Mouse (Mus musculus): ENCODE data around the gene 6030452D12Rik. TPM values are rescaled to one million over a fixed set of nuclear protein-coding genes. Genes with fewer than 3 reads are reported as not detected.

6030452D12Rik gene
- total RNA-seq (2021) (not detected), polyA plus RNA-seq (2012; rRNA removed) (not detected in 2 replicates)
- long read RNA-seq = 0 reads

DNA sequence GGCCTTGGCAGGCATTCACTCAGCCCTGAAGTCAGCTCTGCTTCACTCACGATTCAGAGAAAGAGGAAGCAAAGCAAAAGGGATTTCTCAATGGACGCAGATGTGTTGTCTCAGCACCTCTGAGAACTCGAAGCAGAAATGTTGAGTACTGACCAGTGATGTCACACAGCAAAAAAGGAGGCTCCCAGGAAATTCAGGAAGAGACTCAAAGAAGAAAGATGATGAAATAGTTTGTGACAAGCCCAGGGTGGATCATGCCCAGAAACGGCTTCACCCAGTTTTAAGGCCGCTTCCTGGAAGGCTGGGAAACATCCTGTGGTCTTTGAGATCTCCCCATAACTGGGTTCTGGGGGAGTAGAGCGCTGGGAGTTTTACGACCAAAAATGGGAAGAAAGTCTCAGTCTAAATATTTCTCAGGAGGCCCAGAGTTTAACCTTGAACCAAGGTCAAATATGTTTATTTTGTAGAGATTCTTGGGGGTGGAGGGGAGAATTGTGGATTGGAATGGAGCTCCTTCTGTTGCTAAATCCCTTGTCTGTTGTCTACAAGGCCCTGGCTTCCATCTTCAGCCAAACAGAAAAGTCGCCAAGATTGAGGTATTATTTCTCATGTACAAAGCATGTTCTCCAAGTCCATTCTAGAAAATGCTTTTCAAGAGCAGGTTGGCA is at the start of gene 6030452D12Rik:
6030452D12Rik (plus strand) TSS at position 505 of the 668 bp plus-strand sequence.
- peak; percentile 19 to 39 for DNase-seq
- WGBS = 61% methylated on average over 8 of the region's 8 CpGs
- H3K79me2 ChIP-seq (replicated peaks; ENCODE audit: control insufficient read depth, insufficient read depth, low read length) = no peaks in the 10 kb centered on the region
- intact Hi-C loops (cut with DNase I) = no loop called here
- no peak within 1 kb of the TSS for H3K9ac ChIP-seq (ENCODE audit: low read depth, low read length)
- TF ChIP-seq POLR2A (IDR thresholded peaks at IDR 0.05; ENCODE audit: insufficient read depth, low read depth, low read length) (no peak), EP300 (IDR thresholded peaks at IDR 0.05; ENCODE audit: insufficient read depth, low read depth, low read length) (no peak), CTCF (IDR thresholded peaks at IDR 0.05) (no peak)
- no peaks in the 10 kb centered on the region for H3K27me3 ChIP-seq (ENCODE audit: control insufficient read depth, insufficient read depth, low read length)
- H3K4me3 ChIP-seq = no peak within 1 kb of the TSS
- H3K27ac ChIP-seq = no peak within 1 kb of the TSS
- no peaks in the 10 kb centered on the region for H3K4me1 ChIP-seq (ENCODE audit: control insufficient read depth, insufficient read depth, low read length)
- H3K36me3 ChIP-seq (ENCODE audit: control insufficient read depth, insufficient read depth, low read length) = no peaks in the 10 kb centered on the region

DNA sequence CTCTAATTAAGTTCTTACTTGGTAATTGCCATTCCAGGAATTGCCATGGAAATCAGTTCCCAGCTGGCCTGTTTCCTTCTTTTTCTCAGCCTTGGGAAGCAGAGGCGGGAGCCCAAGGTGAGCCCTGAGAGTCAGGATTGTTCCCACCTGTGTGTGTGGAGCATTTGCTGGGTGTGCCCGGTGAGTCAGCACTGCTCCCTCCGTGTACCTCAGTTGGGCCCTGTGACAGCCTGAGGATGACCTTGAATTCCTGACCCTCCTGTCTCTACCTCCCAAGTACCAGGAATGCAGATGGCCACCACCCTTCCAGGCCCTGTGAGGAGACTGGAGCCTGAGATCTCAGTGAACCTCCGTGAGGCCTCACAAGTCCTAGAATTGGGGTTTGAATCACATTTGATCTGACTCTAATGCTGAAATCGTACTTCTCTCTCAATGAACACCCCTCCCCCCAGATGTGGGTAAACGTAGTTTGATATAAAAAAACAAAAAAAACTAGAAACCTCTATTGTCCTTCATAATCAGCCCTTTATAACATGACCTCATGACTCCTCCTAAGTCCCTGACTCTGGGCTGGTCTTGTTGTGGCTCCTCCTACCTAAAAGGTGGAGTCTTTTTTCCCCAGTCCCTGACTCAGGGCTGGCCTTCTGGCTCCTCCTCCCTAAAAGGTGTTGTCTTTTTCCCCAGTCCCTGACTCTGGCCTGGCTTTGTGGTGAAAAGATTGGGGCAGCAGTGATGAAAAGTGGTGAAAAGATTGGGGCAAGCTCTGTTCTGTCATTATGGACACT is 48.8 kb upstream of the 6030452D12Rik start:
- no peak overlapping the region for H3K4me3 ChIP-seq
- intact Hi-C loops (cut with DNase I) = no loop called here
- H3K9ac ChIP-seq (ENCODE audit: low read depth, low read length) = no peak overlapping the region
- no peak for DNase-seq
- H3K27ac ChIP-seq = no peak overlapping the region
- 70% methylated on average over 6 of the region's 6 CpGs for WGBS
- H3K36me3 ChIP-seq (ENCODE audit: control insufficient read depth, insufficient read depth, low read length) = no peaks in the 10 kb centered on the region
- no peaks in the 10 kb centered on the region for H3K79me2 ChIP-seq (replicated peaks; ENCODE audit: control insufficient read depth, insufficient read depth, low read length)
- no peaks in the 10 kb centered on the region for H3K27me3 ChIP-seq (ENCODE audit: control insufficient read depth, insufficient read depth, low read length)
- TF ChIP-seq EP300 (IDR thresholded peaks at IDR 0.05; ENCODE audit: insufficient read depth, low read depth, low read length) = no peak
- no peak for TF ChIP-seq CTCF (IDR thresholded peaks at IDR 0.05)
- TF ChIP-seq POLR2A (IDR thresholded peaks at IDR 0.05; ENCODE audit: insufficient read depth, low read depth, low read length) = no peak
- H3K4me1 ChIP-seq (ENCODE audit: control insufficient read depth, insufficient read depth, low read length) = no peaks in the 10 kb centered on the region

- Histone ChIP-seq H3K79me2 (replicated peaks; ENCODE audit: control insufficient read depth, insufficient read depth, low read length) (no peaks in the 10 kb centered on the region), H3K4me1 (ENCODE audit: control insufficient read depth, insufficient read depth, low read length) (no peaks in the 10 kb centered on the region), H3K4me3 (no peak overlapping the region), H3K36me3 (ENCODE audit: control insufficient read depth, insufficient read depth, low read length) (no peaks in the 10 kb centered on the region), H3K9ac (ENCODE audit: low read depth, low read length) (no peak overlapping the region), H3K27ac (no peak overlapping the region), H3K27me3 (ENCODE audit: control insufficient read depth, insufficient read depth, low read length) (no peaks in the 10 kb centered on the region)
- 80% methylated on average over 12 of the region's 12 CpGs for WGBS
- TF ChIP-seq CTCF (IDR thresholded peaks at IDR 0.05) = no peak
- no peak for DNase-seq
- intact Hi-C loops (cut with DNase I) = no loop called here
Measured at GRCm38 (mm10) chr8:106452701-106453481, 47.4 kb upstream of the 6030452D12Rik start.

DNA sequence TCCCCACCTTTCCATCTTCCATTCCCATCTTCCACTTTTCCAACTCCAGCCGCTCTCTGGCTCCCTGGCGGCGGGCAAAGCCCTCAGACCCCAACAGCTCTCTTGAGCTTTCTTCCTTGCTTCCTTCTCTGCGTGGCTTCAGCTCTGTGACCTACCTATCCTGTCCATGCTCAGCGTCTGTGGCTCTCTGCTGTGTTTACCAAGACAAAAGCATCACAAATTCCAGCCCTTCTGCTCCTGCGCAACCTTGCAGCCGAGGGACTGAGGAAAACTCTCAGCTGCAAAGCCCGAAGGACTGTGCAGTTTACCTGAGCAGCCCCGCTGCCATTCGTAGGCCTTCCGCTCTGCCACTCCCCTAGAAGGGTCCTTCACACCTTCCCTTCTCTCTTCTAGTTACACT is 46.3 kb upstream of the 6030452D12Rik start:
- no peaks in the 10 kb centered on the region for H3K4me1 ChIP-seq (ENCODE audit: control insufficient read depth, insufficient read depth, low read length)
- H3K27me3 ChIP-seq (ENCODE audit: control insufficient read depth, insufficient read depth, low read length) = no peaks in the 10 kb centered on the region
- TF ChIP-seq EP300 (IDR thresholded peaks at IDR 0.05; ENCODE audit: insufficient read depth, low read depth, low read length) (no peak), CTCF (IDR thresholded peaks at IDR 0.05) (no peak), POLR2A (IDR thresholded peaks at IDR 0.05; ENCODE audit: insufficient read depth, low read depth, low read length) (no peak)
- DNase-seq = no peak
- intact Hi-C loops (cut with DNase I) = no loop called here
- WGBS = 72% methylated on average over 11 of the region's 11 CpGs
- no peak overlapping the region for H3K9ac ChIP-seq (ENCODE audit: low read depth, low read length)
- no peaks in the 10 kb centered on the region for H3K36me3 ChIP-seq (ENCODE audit: control insufficient read depth, insufficient read depth, low read length)
- no peaks in the 10 kb centered on the region for H3K79me2 ChIP-seq (replicated peaks; ENCODE audit: control insufficient read depth, insufficient read depth, low read length)
- no peak overlapping the region for H3K4me3 ChIP-seq
- no peak overlapping the region for H3K27ac ChIP-seq

DNA sequence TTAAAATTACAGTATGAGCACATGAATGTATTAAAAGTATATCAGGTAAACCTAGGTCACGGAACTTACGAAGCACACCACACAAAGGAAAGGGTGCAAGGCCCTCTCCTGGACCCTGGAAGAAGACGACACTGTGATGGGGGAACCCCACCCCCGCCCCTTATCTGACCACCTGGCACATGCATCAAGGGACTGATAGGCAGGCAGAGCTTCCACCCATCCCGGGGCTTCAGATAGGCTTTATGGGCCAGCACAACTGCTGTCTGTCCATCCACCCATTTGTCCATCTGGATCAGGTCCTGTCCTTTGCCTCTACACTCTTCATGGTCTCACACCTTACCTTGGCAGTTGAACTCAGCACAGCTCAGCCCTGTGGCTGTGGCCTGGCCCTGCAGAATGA is 38.2 kb upstream of the 6030452D12Rik start:
- Histone ChIP-seq H3K4me3 (no peak overlapping the region), H3K36me3 (ENCODE audit: control insufficient read depth, insufficient read depth, low read length) (no peaks in the 10 kb centered on the region), H3K4me1 (ENCODE audit: control insufficient read depth, insufficient read depth, low read length) (no peaks in the 10 kb centered on the region), H3K9ac (ENCODE audit: low read depth, low read length) (no peak overlapping the region), H3K27me3 (ENCODE audit: control insufficient read depth, insufficient read depth, low read length) (no peaks in the 10 kb centered on the region), H3K27ac (no peak overlapping the region), H3K79me2 (replicated peaks; ENCODE audit: control insufficient read depth, insufficient read depth, low read length) (no peaks in the 10 kb centered on the region)
- TF ChIP-seq CTCF (IDR thresholded peaks at IDR 0.05) (no peak), POLR2A (IDR thresholded peaks at IDR 0.05; ENCODE audit: insufficient read depth, low read depth, low read length) (no peak), EP300 (IDR thresholded peaks at IDR 0.05; ENCODE audit: insufficient read depth, low read depth, low read length) (no peak)
- 60% methylated on average over 5 of the region's 5 CpGs for WGBS
- no peak for DNase-seq
- intact Hi-C loops (cut with DNase I) = no loop called here
